Mouse (Mus musculus) neural tube, embryonic 12.5 days (tissue): ENCODE data around the gene Srrd. TPM values are rescaled to one million over a fixed set of nuclear protein-coding genes. Genes with fewer than 3 reads are reported as not detected.

ENCODE experiments used
- ATAC-seq: fragments of 200-750 bp; cut with Nextera tagmentation; 2 replicates; pipeline ENCODE4 v1.8.0; 2017; ENCODE audit warnings: low read depth, mild to moderate bottlenecking, moderate TSS enrichment, moderate library complexity; ENCODE audit not compliant: low FRiP score
- H3K27ac ChIP-seq: fragments of 300-500 bp; sonication (generic); 2 replicates; pipeline ENCODE4 v1.5.1; 2016
- H3K27me3 ChIP-seq: fragments of 300-500 bp; sonication (generic); replicated peaks from 2 replicates; pipeline ENCODE4 v1.6.1; 2016; ENCODE audit warnings: mild to moderate bottlenecking
- H3K36me3 ChIP-seq: fragments of 300-500 bp; sonication (generic); 2 replicates; pipeline ENCODE4 v1.6.1; 2016; ENCODE audit warnings: mild to moderate bottlenecking
- H3K4me1 ChIP-seq: fragments of 300-500 bp; sonication (generic); 2 replicates; pipeline ENCODE4 v1.6.1; 2016
- H3K4me2 ChIP-seq: fragments of 300-500 bp; sonication (generic); replicated peaks from 2 replicates; pipeline ENCODE4 v1.6.1; 2016; ENCODE audit warnings: mild to moderate bottlenecking
- H3K4me3 ChIP-seq: fragments of 300-500 bp; sonication (generic); 2 replicates; pipeline ENCODE4 v1.5.1; 2016
- H3K9ac ChIP-seq: fragments of 300-500 bp; sonication (generic); 2 replicates; pipeline ENCODE4 v1.6.1; 2016; ENCODE audit warnings: mild to moderate bottlenecking
- H3K9me3 ChIP-seq: fragments of 300-500 bp; sonication (generic); 2 replicates; pipeline ENCODE4 v1.6.1; 2016; ENCODE audit warnings: mild to moderate bottlenecking
- WGBS: fragments of 180-500 bp; shearing (Covaris S2); methylation state at CpG from one replicate; pipeline ENCODE4 v1.1.7; 2016; 5-methylcytosine and 5-hydroxymethylcytosine counted together
- polyA plus RNA-seq: library from polyadenylated mRNA; unstranded; fragments of >200 nt; fragmentation: Nextera tagmentation; extraction: Ambion mirVana; gene quantifications from 2 replicates; pipeline ENCODE4 v1.2.1, GENCODE M21; 2016

Gene Srrd
- polyA plus RNA-seq, 1 experiment from 2014 or later = 60.2 TPM

DNA sequence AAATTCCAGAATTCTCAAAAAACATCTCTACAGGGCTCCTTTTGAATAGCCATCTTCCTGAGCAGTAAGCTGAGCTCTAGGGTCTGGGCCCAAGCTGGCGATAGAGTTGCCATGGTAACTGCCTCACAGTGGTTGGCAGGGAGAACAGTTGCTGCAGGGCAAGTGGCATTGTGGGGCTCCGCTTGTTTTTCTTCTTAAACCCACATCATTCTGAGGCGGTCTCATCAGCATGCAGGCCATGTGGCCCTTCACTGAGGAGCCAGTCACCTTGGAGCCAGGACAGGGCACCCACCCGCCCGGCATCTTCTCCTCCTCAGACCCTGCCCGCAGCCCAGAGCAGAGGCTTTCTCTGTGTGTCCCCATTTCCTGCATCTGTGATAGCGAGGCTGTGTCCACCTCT lies 29.1 kb upstream of the Srrd start:
- Histone ChIP-seq H3K27me3 (no peaks in the 10 kb centered on the region), H3K27ac (peak overlapping the region; percentile 68), H3K4me1 (peaks cover 39% of the 10 kb centered on the region), H3K9ac (peak overlapping the region; percentile 41), H3K4me3 (no peak overlapping the region), H3K9me3 (no peaks in the 10 kb centered on the region), H3K4me2 (peak overlapping the region; percentile 44), H3K36me3 (peaks cover 73% of the 10 kb centered on the region)
- WGBS = 25% methylated on average over 7 of the region's 7 CpGs
- ATAC-seq = peak; percentile 90

DNA sequence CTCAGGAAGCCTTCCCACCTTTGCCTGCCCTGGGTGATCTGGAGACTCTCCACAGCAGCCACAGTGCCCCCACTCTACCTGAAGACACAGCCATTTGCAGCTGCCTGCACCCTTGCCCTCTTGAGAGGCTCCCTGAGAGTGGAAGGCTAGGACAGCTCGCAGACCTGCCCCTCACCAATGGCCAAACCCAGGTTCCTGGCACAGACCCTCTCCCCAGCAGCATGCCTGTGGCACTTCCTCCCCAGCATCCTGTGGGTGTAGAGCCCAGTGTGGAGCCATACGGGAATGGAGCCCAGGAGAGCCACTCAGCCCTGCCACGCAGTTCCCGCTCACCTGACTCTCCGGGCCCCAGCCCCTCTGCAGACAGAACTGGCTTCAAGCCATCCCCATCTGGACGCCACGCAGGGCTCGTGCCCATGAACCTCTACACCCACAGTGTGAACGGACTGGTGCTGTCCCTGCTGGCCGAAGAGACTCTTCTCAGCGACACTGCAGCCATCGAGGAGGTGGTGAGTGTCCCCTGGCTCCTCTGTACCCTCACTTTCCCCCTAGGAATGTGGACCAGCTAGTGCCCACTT lies 27.5 kb upstream of the Srrd start:
- WGBS = 90% methylated on average over 12 of the region's 12 CpGs
- Histone ChIP-seq H3K9ac (no peak overlapping the region), H3K4me2 (no peak overlapping the region), H3K4me1 (peaks cover 39% of the 10 kb centered on the region), H3K36me3 (peaks cover 70% of the 10 kb centered on the region), H3K9me3 (no peaks in the 10 kb centered on the region), H3K27me3 (no peaks in the 10 kb centered on the region), H3K27ac (no peak overlapping the region), H3K4me3 (no peak overlapping the region)
- no peak for ATAC-seq

DNA sequence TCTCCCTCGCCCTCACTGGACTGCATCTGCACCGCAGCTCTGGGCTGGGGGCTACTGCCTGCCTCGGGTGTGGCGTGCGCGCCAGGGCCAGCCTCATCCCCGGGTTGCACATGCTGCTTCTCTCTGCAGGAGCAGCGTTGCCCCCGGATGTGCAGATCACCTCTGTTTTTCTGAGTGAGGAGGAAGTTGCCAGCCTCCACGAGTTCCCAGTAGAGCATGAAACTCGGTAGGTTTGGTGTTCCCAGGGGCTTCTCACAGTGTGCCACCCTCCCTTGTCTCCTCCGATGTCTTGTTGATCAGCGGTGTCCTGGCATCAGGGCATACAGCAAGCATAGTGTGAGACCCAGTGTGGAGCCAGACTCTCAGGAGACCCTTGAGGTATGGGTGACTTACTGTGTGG lies 26.5 kb upstream of the Srrd start:
- Histone ChIP-seq H3K9ac (no peak overlapping the region), H3K27ac (no peak overlapping the region), H3K4me3 (no peak overlapping the region), H3K4me1 (peaks cover 39% of the 10 kb centered on the region), H3K4me2 (no peak overlapping the region), H3K36me3 (peaks cover 71% of the 10 kb centered on the region), H3K9me3 (no peaks in the 10 kb centered on the region), H3K27me3 (no peaks in the 10 kb centered on the region)
- ATAC-seq = no peak
- WGBS = 82% methylated on average over 13 of the region's 13 CpGs

DNA sequence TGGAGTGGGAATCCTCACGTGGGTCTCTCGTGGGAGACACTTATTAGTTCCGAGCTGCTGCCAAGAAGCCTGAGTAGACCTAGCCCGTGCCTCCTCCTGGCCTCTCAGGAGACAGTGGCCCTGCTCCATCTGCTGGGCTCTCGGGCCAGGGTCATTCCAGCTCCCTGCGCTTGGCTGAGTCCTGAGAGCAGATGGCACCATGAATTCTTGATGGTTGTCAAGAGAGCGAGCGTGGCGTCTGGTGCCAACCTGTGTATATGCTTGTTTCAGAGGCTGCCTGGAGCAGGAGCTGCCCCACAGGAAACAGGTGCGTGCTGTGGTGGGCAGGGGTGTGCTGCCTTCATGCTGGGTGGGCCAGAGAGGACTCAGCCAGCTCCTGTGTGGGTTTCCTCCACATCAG lies 25.8 kb upstream of the Srrd start:
- H3K4me3 ChIP-seq = no peak overlapping the region
- H3K4me1 ChIP-seq = peaks cover 39% of the 10 kb centered on the region
- no peak overlapping the region for H3K4me2 ChIP-seq
- ATAC-seq = no peak
- H3K9me3 ChIP-seq = no peaks in the 10 kb centered on the region
- 71% methylated on average over 10 of the region's 10 CpGs for WGBS
- H3K36me3 ChIP-seq = peaks cover 72% of the 10 kb centered on the region
- H3K9ac ChIP-seq = no peak overlapping the region
- H3K27ac ChIP-seq = no peak overlapping the region
- H3K27me3 ChIP-seq = no peaks in the 10 kb centered on the region

DNA sequence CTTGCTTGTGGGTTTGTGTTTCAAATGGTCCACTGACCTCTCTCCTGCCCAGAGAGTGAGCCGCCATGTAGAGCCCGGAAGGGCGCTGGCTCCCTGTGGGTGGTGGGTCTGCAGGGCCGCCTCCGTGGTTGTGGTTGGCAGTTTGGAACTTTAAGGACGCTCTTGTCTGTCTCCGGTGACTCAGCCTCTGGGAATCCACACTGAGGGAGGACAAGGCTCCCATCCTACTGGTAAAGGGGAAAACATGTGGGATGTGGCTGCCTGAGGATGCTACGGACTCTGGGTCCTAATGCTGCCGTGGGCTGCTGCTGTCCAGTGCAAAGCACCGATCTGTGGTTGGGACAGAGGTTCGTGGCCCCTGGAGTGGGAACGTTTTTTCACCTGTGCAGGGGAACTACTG lies 25.1 kb upstream of the Srrd start:
- Histone ChIP-seq H3K9me3 (no peaks in the 10 kb centered on the region), H3K27me3 (no peaks in the 10 kb centered on the region), H3K36me3 (peaks cover 74% of the 10 kb centered on the region), H3K4me3 (no peak overlapping the region), H3K9ac (no peak overlapping the region), H3K4me1 (peaks cover 36% of the 10 kb centered on the region), H3K4me2 (no peak overlapping the region), H3K27ac (no peak overlapping the region)
- no peak for ATAC-seq
- 92% methylated on average over 12 of the region's 12 CpGs for WGBS

DNA sequence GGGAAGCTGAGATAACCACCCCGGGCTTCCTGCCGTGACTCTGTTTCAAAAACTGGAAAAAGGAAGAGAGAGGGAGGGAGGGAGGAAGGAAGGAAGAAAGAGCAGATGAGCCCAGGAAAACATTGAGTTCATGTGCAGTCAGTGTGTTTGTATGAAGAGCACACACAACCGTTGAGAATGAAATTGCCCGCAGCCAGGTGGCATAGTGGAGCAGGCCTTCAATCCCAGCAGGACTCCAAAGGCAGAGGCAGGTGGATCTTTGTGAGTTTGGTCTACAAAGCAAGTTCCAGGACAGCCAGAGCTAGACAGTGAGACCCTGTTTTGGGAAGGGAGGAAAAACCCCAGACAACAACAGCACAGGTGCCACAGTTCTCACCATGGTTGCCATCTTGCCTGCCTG lies 24.5 kb upstream of the Srrd start:
- Histone ChIP-seq H3K4me2 (no peak overlapping the region), H3K9me3 (no peaks in the 10 kb centered on the region), H3K27me3 (no peaks in the 10 kb centered on the region), H3K27ac (no peak overlapping the region), H3K36me3 (peaks cover 74% of the 10 kb centered on the region), H3K4me1 (peaks cover 30% of the 10 kb centered on the region), H3K9ac (no peak overlapping the region), H3K4me3 (no peak overlapping the region)
- no peak for ATAC-seq
- 85% methylated on average over 4 of the region's 4 CpGs for WGBS

DNA sequence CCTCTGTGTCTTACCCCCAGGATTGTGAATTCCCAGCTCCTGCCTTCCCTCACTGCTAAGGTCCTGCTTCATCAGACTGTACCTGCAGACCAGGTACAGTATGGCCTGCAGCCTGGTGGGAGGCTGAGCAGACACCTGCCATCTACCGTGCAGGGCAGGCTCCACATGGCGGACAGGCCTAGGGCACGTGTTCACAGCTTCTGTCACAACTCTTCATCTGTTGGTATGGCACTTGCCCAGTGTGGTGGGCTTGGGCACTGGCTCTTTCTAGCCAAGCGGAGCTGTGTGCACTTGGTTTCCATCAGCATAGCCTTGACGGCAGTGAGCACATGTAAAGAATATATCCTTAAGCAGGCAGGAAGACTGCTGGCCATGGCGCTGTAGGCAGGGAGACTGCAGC lies 24.0 kb upstream of the Srrd start:
- H3K27ac ChIP-seq = no peak overlapping the region
- WGBS = 96% methylated on average over 6 of the region's 6 CpGs
- 0 out of 2 replicates have a peak, but pooled peaks cover 3% of the 10 kb centered on the region for H3K9me3 ChIP-seq
- no peaks in the 10 kb centered on the region for H3K27me3 ChIP-seq
- no peak overlapping the region for H3K4me2 ChIP-seq
- peaks cover 26% of the 10 kb centered on the region for H3K4me1 ChIP-seq
- H3K4me3 ChIP-seq = no peak overlapping the region
- no peak overlapping the region for H3K9ac ChIP-seq
- H3K36me3 ChIP-seq = peaks cover 78% of the 10 kb centered on the region
- no peak for ATAC-seq

DNA sequence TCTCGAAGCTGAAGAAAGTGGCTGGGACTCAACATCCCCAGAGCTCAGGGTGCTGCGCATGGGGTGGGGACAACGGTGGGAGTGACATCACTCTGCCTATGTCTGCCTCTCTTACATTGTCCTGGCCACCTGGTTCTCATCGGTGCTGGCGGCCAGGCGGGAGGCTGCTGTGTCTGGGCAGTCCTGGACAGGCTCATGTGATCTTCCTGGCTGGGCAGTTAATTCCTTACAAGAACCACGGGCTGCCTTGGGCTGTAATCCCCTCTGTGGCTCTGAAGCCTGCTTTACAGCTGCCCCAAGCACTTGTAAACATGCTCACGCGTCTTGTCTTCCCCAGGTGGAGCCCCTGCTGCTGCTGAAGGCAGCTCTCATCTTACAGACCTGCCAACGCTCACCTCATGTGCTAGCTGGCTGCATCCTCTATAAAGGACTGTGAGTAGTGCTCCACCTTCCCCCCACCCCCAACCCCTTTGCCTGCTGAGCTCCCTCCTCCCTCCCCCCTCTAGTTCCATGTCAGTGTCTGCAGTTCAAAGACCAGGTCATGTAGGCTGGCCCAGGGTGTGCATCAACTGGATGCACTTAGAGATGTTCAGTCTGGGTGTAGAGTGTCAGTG lies 21.5 kb upstream of the Srrd start:
- no peaks in the 10 kb centered on the region for H3K27me3 ChIP-seq
- 0 out of 2 replicates have a peak, but pooled peaks cover 5% of the 10 kb centered on the region for H3K9me3 ChIP-seq
- no peak overlapping the region for H3K9ac ChIP-seq
- H3K4me1 ChIP-seq = 0 out of 2 replicates have a peak, but pooled peaks cover 1% of the 10 kb centered on the region
- H3K4me2 ChIP-seq = no peak overlapping the region
- H3K36me3 ChIP-seq = peaks cover 60% of the 10 kb centered on the region
- H3K4me3 ChIP-seq = no peak overlapping the region
- no peak overlapping the region for H3K27ac ChIP-seq
- WGBS = 62% methylated on average over 10 of the region's 10 CpGs
- no peak for ATAC-seq

DNA sequence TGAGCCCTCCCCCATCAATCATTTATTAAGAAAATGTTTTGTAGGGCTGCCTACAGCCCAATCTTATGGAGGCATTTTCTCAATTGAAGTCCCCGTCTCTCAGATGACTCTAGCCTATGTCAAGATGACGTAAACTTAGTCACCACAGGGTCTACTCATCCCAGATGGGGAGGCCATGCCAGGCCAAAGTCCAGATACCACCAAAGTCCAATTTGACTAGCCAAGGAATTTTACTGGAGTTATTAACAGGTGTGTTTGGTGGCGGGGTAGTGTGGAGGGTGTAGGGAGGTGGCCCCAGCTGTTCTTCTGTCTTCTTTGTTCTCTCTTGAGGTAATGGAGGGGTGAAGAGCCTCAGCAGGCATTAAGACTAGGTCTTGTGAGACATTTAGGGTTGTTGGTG lies 17.2 kb upstream of the Srrd start:
- Histone ChIP-seq H3K4me1 (no peaks in the 10 kb centered on the region), H3K27ac (no peak overlapping the region), H3K36me3 (peaks cover 45% of the 10 kb centered on the region), H3K9me3 (0 out of 2 replicates have a peak, but pooled peaks cover 5% of the 10 kb centered on the region), H3K4me2 (no peak overlapping the region), H3K4me3 (no peak overlapping the region), H3K9ac (no peak overlapping the region), H3K27me3 (no peaks in the 10 kb centered on the region)
- 78% methylated on average over 3 of the region's 3 CpGs for WGBS
- ATAC-seq = no peak

DNA sequence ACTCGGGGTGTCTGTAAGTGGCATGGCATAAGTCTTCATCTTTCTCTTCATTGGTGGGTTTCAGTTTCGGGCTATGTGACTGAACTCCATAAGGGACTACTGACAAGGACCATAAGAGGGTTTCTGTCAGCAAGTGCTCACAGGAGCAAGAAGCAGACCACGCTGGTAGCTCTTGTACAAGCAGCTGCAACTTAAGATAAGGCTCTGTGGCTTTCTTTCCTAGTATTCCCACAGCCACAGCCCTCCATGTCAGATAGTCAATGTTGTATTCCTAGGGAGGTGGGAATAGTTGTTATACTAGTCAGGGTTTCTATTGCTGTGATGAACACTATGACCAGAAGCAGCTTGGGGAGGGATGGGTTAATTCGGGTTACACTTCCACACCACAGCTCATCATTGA lies 16.7 kb upstream of the Srrd start:
- ATAC-seq = no peak
- peaks cover 45% of the 10 kb centered on the region for H3K36me3 ChIP-seq
- no peaks in the 10 kb centered on the region for H3K4me1 ChIP-seq
- 0 out of 2 replicates have a peak, but pooled peaks cover 5% of the 10 kb centered on the region for H3K9me3 ChIP-seq
- H3K9ac ChIP-seq = no peak overlapping the region
- no peaks in the 10 kb centered on the region for H3K27me3 ChIP-seq
- H3K4me2 ChIP-seq = no peak overlapping the region
- H3K27ac ChIP-seq = no peak overlapping the region
- WGBS = 90% methylated on average over 4 of the region's 4 CpGs
- no peak overlapping the region for H3K4me3 ChIP-seq

DNA sequence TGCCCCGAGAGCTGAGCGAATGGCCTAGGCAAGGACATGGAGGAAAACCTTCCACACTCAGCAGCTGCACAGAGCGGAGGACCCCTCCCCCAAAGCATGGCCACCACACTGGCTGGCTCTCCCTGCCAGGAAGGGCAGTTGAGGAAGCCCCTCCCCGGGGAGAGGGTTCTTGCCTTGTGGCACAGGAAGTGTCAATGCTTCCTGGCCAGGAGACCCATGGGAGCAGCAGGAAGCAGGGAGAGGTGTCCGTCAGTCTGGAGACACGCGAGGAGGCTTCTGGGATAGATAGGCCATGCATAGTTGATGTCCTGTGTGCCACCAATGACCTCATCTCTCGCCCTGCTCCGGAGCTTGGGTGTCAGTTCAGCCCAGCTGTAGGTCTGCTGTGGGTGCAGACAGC lies 13.5 kb upstream of the Srrd start:
- no peak for ATAC-seq
- Histone ChIP-seq H3K4me3 (no peak overlapping the region), H3K27ac (no peak overlapping the region), H3K27me3 (no peaks in the 10 kb centered on the region), H3K4me2 (no peak overlapping the region), H3K9ac (no peak overlapping the region), H3K4me1 (no peaks in the 10 kb centered on the region), H3K9me3 (no peaks in the 10 kb centered on the region), H3K36me3 (peaks cover 52% of the 10 kb centered on the region)
- WGBS = 92% methylated on average over 9 of the region's 9 CpGs

DNA sequence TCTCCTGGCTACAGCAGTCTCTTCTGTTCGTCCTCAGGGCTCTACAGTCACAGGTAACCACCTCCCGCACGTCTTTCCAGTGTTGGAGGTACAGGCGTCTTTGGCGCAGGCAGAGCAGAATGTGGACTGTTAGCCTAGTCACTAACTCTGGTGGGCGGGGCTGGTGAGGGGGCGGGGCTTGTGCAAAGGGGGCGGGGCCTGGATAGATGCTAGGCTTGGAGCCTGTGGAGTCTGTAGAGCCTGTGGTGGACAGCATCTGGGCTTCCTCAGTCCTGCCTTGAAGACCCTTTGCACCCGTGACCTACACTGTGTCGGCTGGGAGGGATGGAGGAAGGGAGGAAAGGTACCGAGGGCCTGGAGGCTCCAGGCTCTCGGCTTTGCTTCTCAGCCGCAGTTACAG lies 13.1 kb upstream of the Srrd start, which contains the start of gene Gm6583:
Gm6583 (minus strand) TSS at position 124 of the 400 bp plus-strand sequence.
- WGBS = 60% methylated on average over 13 of the region's 13 CpGs
- Histone ChIP-seq H3K4me1 (no peaks in the 10 kb centered on the region), H3K27ac (no peak within 1 kb of the TSS), H3K4me3 (no peak within 1 kb of the TSS), H3K9ac (no peak within 1 kb of the TSS), H3K27me3 (no peaks in the 10 kb centered on the region), H3K9me3 (no peaks in the 10 kb centered on the region), H3K4me2 (no peak within 1 kb of the TSS), H3K36me3 (peaks cover 55% of the 10 kb centered on the region)
- ATAC-seq = no peak

DNA sequence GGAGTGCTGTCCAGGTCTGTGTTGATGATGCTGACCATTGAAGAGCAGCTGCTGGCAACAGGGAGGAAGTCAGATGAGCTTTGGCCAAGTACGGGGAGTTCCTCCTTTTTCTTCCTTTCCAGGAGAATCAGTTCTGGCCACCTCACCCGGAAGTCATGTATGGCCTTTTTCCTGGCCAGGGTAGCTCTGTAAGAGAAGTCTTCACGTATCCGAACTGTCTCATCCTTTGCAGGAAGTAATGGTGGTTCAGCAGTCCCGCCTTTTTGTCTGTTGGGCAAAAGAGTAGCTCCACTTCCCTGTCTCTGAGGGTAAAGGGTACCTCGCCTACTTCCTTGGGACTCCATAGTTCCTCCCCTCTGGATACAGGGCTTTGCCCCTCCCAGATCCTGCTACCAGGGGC lies 12.7 kb upstream of the Srrd start:
- ATAC-seq = no peak
- Histone ChIP-seq H3K4me1 (no peaks in the 10 kb centered on the region), H3K27ac (no peak overlapping the region), H3K9me3 (no peaks in the 10 kb centered on the region), H3K36me3 (peaks cover 59% of the 10 kb centered on the region), H3K27me3 (no peaks in the 10 kb centered on the region), H3K4me3 (no peak overlapping the region), H3K4me2 (no peak overlapping the region), H3K9ac (no peak overlapping the region)
- 89% methylated on average over 6 of the region's 6 CpGs for WGBS
